Mouse (Mus musculus) skeletal muscle tissue, adult 2 months (tissue): ENCODE results near the gene Lgals7.
A peak's percentile ranks its signal among the peaks of the same experiment; 100 is the strongest.

Experiments used
- DNase-seq: peaks from one replicate; pipeline ENCODE4 v3.0.0-alpha.2; 2012; ENCODE audit warnings: low read depth, low spot score

Gene Lgals7

GRCm38 (mm10) chr7:28863540-28863939, at the start of gene Lgals7:
TSS of gene Lgals7 (plus strand) at chr7:28863853.
- no peak for DNase-seq

- DNase-seq, result no peak
These were observed 49.2 kb upstream of the Lgals7 start for GRCm38 (mm10) chr7:28814306-28815034.

GRCm38 (mm10) chr7:28815230-28815629, 48.4 kb upstream of the Lgals7 start:
- no peak for DNase-seq

GRCm38 (mm10) chr7:28816201-28816600, 47.5 kb upstream of the Lgals7 start:
- no peak for DNase-seq

GRCm38 (mm10) chr7:28816920-28817319, 46.7 kb upstream of the Lgals7 start:
- no peak for DNase-seq

- DNase-seq, result no peak
These were observed 46.1 kb upstream of the Lgals7 start for GRCm38 (mm10) chr7:28817524-28817923.

- DNase-seq, result no peak
These were observed 45.7 kb upstream of the Lgals7 start for GRCm38 (mm10) chr7:28817957-28818356.

GRCm38 (mm10) chr7:28818436-28818835, 45.2 kb upstream of the Lgals7 start:
- no peak for DNase-seq

GRCm38 (mm10) chr7:28818861-28819452, 44.7 kb upstream of the Lgals7 start:
- no peak for DNase-seq

- DNase-seq, result no peak
These were observed 44.1 kb upstream of the Lgals7 start for GRCm38 (mm10) chr7:28819571-28819970.

- DNase-seq, result no peak
These were observed 43.0 kb upstream of the Lgals7 start for GRCm38 (mm10) chr7:28820358-28821260.

GRCm38 (mm10) chr7:28821261-28821831, 42.3 kb upstream of the Lgals7 start:
- DNase-seq, result no peak

- DNase-seq, result no peak
These were observed 41.1 kb upstream of the Lgals7 start for GRCm38 (mm10) chr7:28822556-28822955.

- no peak for DNase-seq
These were observed 40.4 kb upstream of the Lgals7 start for GRCm38 (mm10) chr7:28822993-28823903.

- no peak for DNase-seq
These were observed 39.7 kb upstream of the Lgals7 start for GRCm38 (mm10) chr7:28823932-28824331.

- peak; percentile 96 for DNase-seq
These were observed 38.5 kb upstream of the Lgals7 start, which contains the start of gene Ech1 for GRCm38 (mm10) chr7:28824941-28825685. TSS of gene Ech1 (plus strand) at chr7:28825217.

GRCm38 (mm10) chr7:28825686-28826401, 37.8 kb upstream of the Lgals7 start:
- DNase-seq, result no peak

- no peak for DNase-seq
These were observed 37.3 kb upstream of the Lgals7 start for GRCm38 (mm10) chr7:28826402-28826772.

GRCm38 (mm10) chr7:28827338-28827737, 36.3 kb upstream of the Lgals7 start:
- no peak for DNase-seq
